8 mouse cellular contexts compared by ENCODE assay signal in genomic region chr11:101424925-101425813, GRCm38 (mm10). TPM values are rescaled to one million over a fixed set of nuclear protein-coding genes. Genes with fewer than 3 reads are reported as not detected.
DNase-seq lines count a peak whose midpoint lies in the region; ATAC-seq lines count a peak whose summit lies in the region.

TSS of gene Rundc1 (plus strand) at chr11:101425085.
TSS of gene Ptges3l (minus strand) at chr11:101425333.

- H3K4me3 ChIP-seq in hindbrain, embryonic 14.5 days (replicated peaks; ENCODE audit: low read length) = peak within 1 kb of the TSS; percentile 76

- WGBS in hindbrain, embryonic 14.5 days = under 1% methylated on average over 77 of the region's 81 CpGs

- peak; percentile 97 for DNase-seq in R1 (ENCODE audit: low read depth, low spot score)
- DNase-seq in cerebellum, postnatal 25 days = peak; percentile 97 to 99
- DNase-seq in frontal cortex, postnatal 25 days (ENCODE audit: low spot score in 2 of 2) = peak; percentile 97 to 98
- DNase-seq in hindbrain, embryonic 14.5 days (ENCODE audit: low spot score) = peak; percentile 97
- DNase-seq in layer of hippocampus, postnatal 36 days = peak; percentile 97 to 98
- DNase-seq in lung, postnatal 36 days = peak; percentile 99
- peak; percentile 97 for DNase-seq in retina, postnatal 1 day
- peak; percentile 96 to 98 for DNase-seq in urinary bladder, adult 18-20 months (ENCODE audit: low spot score in 2 of 2)

- peak within 1 kb of the TSS; percentile 80 for H3K4me2 ChIP-seq in hindbrain, embryonic 14.5 days (replicated peaks)

- no peaks in the 10 kb centered on the region for H3K27me3 ChIP-seq in hindbrain, embryonic 14.5 days (ENCODE audit: control insufficient read depth, insufficient read depth, low read length)

- H3K9me3 ChIP-seq in hindbrain, embryonic 14.5 days (ENCODE audit: control insufficient read depth, low read length) = no peaks in the 10 kb centered on the region

- H3K4me1 ChIP-seq in hindbrain, embryonic 14.5 days (replicated peaks; ENCODE audit: control insufficient read depth, insufficient read depth, low read length) = peaks cover 16% of the 10 kb centered on the region

- peak within 1 kb of the TSS; percentile 71 for H3K9ac ChIP-seq in hindbrain, embryonic 14.5 days

- peak within 1 kb of the TSS; percentile 83 for H3K27ac ChIP-seq in hindbrain, embryonic 14.5 days

- peak; percentile 94 for ATAC-seq in hindbrain, embryonic 14.5 days (ENCODE audit: low FRiP score)

- peaks cover 13% of the 10 kb centered on the region for H3K36me3 ChIP-seq in hindbrain, embryonic 14.5 days (replicated peaks; ENCODE audit: control insufficient read depth, insufficient read depth)

RNA-seq across cellular contexts. Expression of gene Rundc1, which starts in this region (rescaled TPM):
- 23.1 and 24.1 TPM in 2 replicates for polyA plus RNA-seq in hindbrain, embryonic 14.5 days (2014; fragmentation: Nextera tagmentation; extraction: Ambion mirVana)
- total RNA-seq in layer of hippocampus, postnatal 36 days (2021) = 10 to 100 TPM; 34.8 to 36.3 TPM

RNA-seq across cellular contexts. Expression of gene Ptges3l, which starts in this region (rescaled TPM):
- 1.9 and 2.2 TPM in 2 replicates for polyA plus RNA-seq in hindbrain, embryonic 14.5 days (2014; fragmentation: Nextera tagmentation; extraction: Ambion mirVana)
- total RNA-seq in layer of hippocampus, postnatal 36 days (2021) = 1 to 10 TPM; 1.7 to 2.0 TPM

Comparison
In these comparisons a context has a peak if more than half of its experiments do, and no peak if none do; other contexts are left out.
1. Peak in every context shown above with its lines: DNase-seq, ATAC-seq, H3K4me3 ChIP-seq and H3K27ac ChIP-seq.